Mouse (Mus musculus): Measurements from ENCODE around the gene Klhl29. TPM values are rescaled to one million over a fixed set of nuclear protein-coding genes. Genes with fewer than 3 reads are reported as not detected.
A peak's percentile ranks its signal among the peaks of the same experiment; 100 is the strongest.

The Klhl29 gene
- total and polyA plus RNA-seq, 2 experiments from 2014 or later, result 2.7 to 8.2 TPM

GRCm38 (mm10) chr12:5303912-5304311 is 71.6 kb downstream of the Klhl29 start:
- H3K4me2 ChIP-seq (ENCODE audit: low read depth), result no peak overlapping the region
- no peaks in the 10 kb centered on the region for H3K9me3 ChIP-seq (ENCODE audit: low read length)
- DNase-seq (no peak), ATAC-seq (no peak)
- H3K9ac ChIP-seq, result no peak overlapping the region
- H3K36me3 ChIP-seq (ENCODE audit: insufficient read depth), result no peaks in the 10 kb centered on the region
- H3K27ac ChIP-seq (ENCODE audit: low read depth, low read length), result no peak overlapping the region
- 85% methylated on average over 5 of the region's 5 CpGs for whole genome bisulfite sequencing
- no peak for TF ChIP-seq CTCF (IDR thresholded peaks at IDR 0.05; ENCODE audit: low read depth)
- no peaks in the 10 kb centered on the region for H3K4me1 ChIP-seq (ENCODE audit: insufficient read depth)
- no peaks in the 10 kb centered on the region for H3K27me3 ChIP-seq (ENCODE audit: insufficient read depth, low read length)
- H3K4me3 ChIP-seq (ENCODE audit: low read depth, low read length), result no peak overlapping the region

DNA sequence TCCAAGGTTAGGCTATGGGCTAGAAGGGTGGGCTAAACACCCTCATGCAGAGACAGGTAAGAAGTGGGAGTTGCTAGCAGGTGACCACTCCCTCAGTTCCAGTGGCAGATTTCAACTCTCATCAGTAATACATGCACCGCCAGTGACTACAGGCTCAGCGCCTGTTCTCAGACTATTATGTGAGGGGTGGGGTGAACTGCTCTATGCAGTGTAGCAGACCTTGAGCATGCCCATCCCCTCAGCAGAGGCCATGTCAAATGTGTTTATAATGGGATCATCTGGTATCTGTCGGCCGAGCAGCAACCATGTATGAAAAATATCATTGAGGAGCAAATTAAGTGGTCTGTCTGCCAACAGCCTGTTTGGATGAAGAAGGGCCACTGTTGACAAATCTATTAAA is 72.4 kb downstream of the Klhl29 start:
- H3K9ac ChIP-seq, result no peak overlapping the region
- H3K4me3 ChIP-seq (ENCODE audit: low read depth, low read length), result no peak overlapping the region
- no peaks in the 10 kb centered on the region for H3K9me3 ChIP-seq (ENCODE audit: low read length)
- ATAC-seq (no peak), DNase-seq (no peak)
- no peaks in the 10 kb centered on the region for H3K4me1 ChIP-seq (ENCODE audit: insufficient read depth)
- no peak for TF ChIP-seq CTCF (IDR thresholded peaks at IDR 0.05; ENCODE audit: low read depth)
- H3K4me2 ChIP-seq (ENCODE audit: low read depth), result no peak overlapping the region
- H3K36me3 ChIP-seq (ENCODE audit: insufficient read depth), result no peaks in the 10 kb centered on the region
- H3K27me3 ChIP-seq (ENCODE audit: insufficient read depth, low read length), result no peaks in the 10 kb centered on the region
- no peak overlapping the region for H3K27ac ChIP-seq (ENCODE audit: low read depth, low read length)
- 82% methylated on average over 4 of the region's 4 CpGs for WGBS

GRCm38 (mm10) chr12:5301841-5302240 is 73.6 kb downstream of the Klhl29 start:
- DNase-seq, result no peak
- Histone ChIP-seq H3K4me1 (ENCODE audit: insufficient read depth) (no peaks in the 10 kb centered on the region), H3K4me3 (ENCODE audit: low read depth, low read length) (no peak overlapping the region), H3K4me2 (ENCODE audit: low read depth) (no peak overlapping the region), H3K27ac (ENCODE audit: low read depth, low read length) (no peak overlapping the region), H3K27me3 (ENCODE audit: insufficient read depth, low read length) (no peaks in the 10 kb centered on the region), H3K9ac (no peak overlapping the region), H3K36me3 (ENCODE audit: insufficient read depth) (no peaks in the 10 kb centered on the region), H3K9me3 (ENCODE audit: low read length) (no peaks in the 10 kb centered on the region)
- 59% methylated on average over 5 of the region's 5 CpGs for WGBS
- TF ChIP-seq CTCF (IDR thresholded peaks at IDR 0.05; ENCODE audit: low read depth), result no peak
- no peak for ATAC-seq

DNA sequence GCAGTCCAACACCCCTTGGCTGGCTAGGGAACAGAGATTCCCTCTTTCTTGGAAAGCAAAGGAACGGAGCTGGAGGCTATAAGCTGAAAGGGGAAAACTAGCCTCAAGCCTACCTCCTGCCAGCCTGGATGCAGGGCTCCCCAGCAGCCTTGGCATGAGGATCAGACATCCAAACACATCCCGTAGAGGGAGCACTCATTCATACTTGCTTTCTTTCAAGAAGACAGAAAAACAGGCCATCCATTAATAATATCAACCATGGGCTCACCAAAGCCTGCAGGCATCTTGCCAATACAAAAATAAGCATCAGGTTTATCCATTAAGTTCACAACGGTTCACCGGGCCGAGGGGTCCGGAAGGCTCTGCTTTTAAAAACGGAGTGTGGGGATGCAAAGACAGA is 79.1 kb downstream of the Klhl29 start:
- no peaks in the 10 kb centered on the region for H3K27me3 ChIP-seq (ENCODE audit: insufficient read depth, low read length)
- 38% methylated on average over 7 of the region's 7 CpGs for WGBS
- H3K36me3 ChIP-seq (ENCODE audit: insufficient read depth), result no peaks in the 10 kb centered on the region
- peak; percentile 15; the same call in 1 of the 2 replicates for ATAC-seq
- no peak overlapping the region for H3K4me2 ChIP-seq (ENCODE audit: low read depth)
- H3K9me3 ChIP-seq (ENCODE audit: low read length), result no peaks in the 10 kb centered on the region
- TF ChIP-seq CTCF (IDR thresholded peaks at IDR 0.05; ENCODE audit: low read depth), result peak; percentile 26
- no peak for DNase-seq
- H3K9ac ChIP-seq, result no peak overlapping the region
- no peak overlapping the region for H3K4me3 ChIP-seq (ENCODE audit: low read depth, low read length)
- H3K4me1 ChIP-seq (ENCODE audit: insufficient read depth), result no peaks in the 10 kb centered on the region
- H3K27ac ChIP-seq (ENCODE audit: low read depth, low read length), result no peak overlapping the region

- Histone ChIP-seq H3K9ac (no peak overlapping the region), H3K36me3 (ENCODE audit: insufficient read depth) (no peaks in the 10 kb centered on the region), H3K4me2 (ENCODE audit: low read depth) (no peak overlapping the region), H3K27ac (ENCODE audit: low read depth, low read length) (no peak overlapping the region), H3K9me3 (ENCODE audit: low read length) (no peaks in the 10 kb centered on the region), H3K27me3 (ENCODE audit: insufficient read depth, low read length) (no peaks in the 10 kb centered on the region), H3K4me1 (ENCODE audit: insufficient read depth) (no peaks in the 10 kb centered on the region), H3K4me3 (ENCODE audit: low read depth, low read length) (no peak overlapping the region)
- WGBS, result 92% methylated on average over 7 of the region's 7 CpGs
- ATAC-seq (no peak), DNase-seq (no peak)
- no peak for TF ChIP-seq CTCF (IDR thresholded peaks at IDR 0.05; ENCODE audit: low read depth)
Observed at GRCm38 (mm10) chr12:5292316-5292715, 83.2 kb downstream of the Klhl29 start.

DNA sequence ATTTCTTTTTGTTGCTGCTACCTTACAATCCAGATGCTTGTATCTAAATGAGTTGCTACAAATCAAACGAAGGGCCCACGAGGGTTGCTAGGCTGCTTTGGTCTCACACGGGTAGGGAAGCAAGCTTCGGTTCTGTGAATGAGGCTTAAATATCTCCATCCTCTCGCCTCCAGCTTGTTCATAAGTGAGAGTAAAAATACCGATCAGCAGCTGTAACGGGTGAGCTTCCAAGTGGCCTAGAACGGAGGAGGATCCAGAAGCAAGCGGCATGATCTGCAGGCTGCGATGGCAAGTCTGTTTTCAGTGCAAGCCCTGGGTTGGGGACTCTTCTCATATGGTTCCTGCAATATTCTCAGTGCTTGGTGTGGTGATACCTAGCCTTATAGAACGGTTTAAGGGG is 89.9 kb downstream of the Klhl29 start:
- DNase-seq (no peak), ATAC-seq (no peak; the same call in 1 of the 2 replicates)
- no peak overlapping the region for H3K4me3 ChIP-seq (ENCODE audit: low read depth, low read length)
- no peaks in the 10 kb centered on the region for H3K36me3 ChIP-seq (ENCODE audit: insufficient read depth)
- H3K9ac ChIP-seq, result no peak overlapping the region
- H3K4me2 ChIP-seq (ENCODE audit: low read depth), result no peak overlapping the region
- TF ChIP-seq CTCF (IDR thresholded peaks at IDR 0.05; ENCODE audit: low read depth), result no peak
- H3K9me3 ChIP-seq (ENCODE audit: low read length), result no peaks in the 10 kb centered on the region
- no peak overlapping the region; the same call in 1 of the 2 replicates for H3K27ac ChIP-seq (ENCODE audit: low read depth, low read length)
- no peaks in the 10 kb centered on the region for H3K27me3 ChIP-seq (ENCODE audit: insufficient read depth, low read length)
- WGBS, result 81% methylated on average over 11 of the region's 11 CpGs
- no peaks in the 10 kb centered on the region for H3K4me1 ChIP-seq (ENCODE audit: insufficient read depth)

DNA sequence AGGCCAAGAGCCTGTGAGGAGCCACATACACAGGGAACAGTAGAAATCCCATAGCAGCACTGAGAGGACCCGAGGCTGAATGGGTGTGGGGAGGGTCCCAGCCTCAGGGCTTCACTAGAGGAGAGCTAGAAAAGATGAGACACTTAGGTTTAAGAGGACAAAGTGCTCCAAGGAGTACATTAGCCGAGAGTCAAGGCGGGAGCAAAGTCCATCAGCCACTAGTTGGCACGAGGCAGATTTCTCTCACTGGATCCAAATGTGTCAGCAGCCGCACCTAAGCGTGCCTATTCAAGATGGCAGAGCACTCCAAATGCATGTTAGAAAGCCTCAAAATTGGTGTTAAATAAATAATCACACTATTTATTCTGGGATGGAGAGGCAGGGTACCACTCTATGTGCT is 90.5 kb downstream of the Klhl29 start:
- ATAC-seq, result no peak
- Histone ChIP-seq H3K9me3 (ENCODE audit: low read length) (no peaks in the 10 kb centered on the region), H3K4me3 (ENCODE audit: low read depth, low read length) (no peak overlapping the region), H3K27ac (ENCODE audit: low read depth, low read length) (no peak overlapping the region), H3K4me1 (ENCODE audit: insufficient read depth) (no peaks in the 10 kb centered on the region), H3K36me3 (ENCODE audit: insufficient read depth) (no peaks in the 10 kb centered on the region), H3K4me2 (ENCODE audit: low read depth) (no peak overlapping the region), H3K9ac (no peak overlapping the region), H3K27me3 (ENCODE audit: insufficient read depth, low read length) (no peaks in the 10 kb centered on the region)
- 85% methylated on average over 6 of the region's 6 CpGs for WGBS
- TF ChIP-seq CTCF (IDR thresholded peaks at IDR 0.05; ENCODE audit: low read depth), result no peak
- DNase-seq, result no peak

GRCm38 (mm10) chr12:5283654-5284053 is 91.8 kb downstream of the Klhl29 start:
- no peak for TF ChIP-seq CTCF (IDR thresholded peaks at IDR 0.05; ENCODE audit: low read depth)
- H3K27ac ChIP-seq (ENCODE audit: low read depth, low read length), result no peak overlapping the region
- H3K4me3 ChIP-seq (ENCODE audit: low read depth, low read length), result no peak overlapping the region
- H3K36me3 ChIP-seq (ENCODE audit: insufficient read depth), result no peaks in the 10 kb centered on the region
- no peak overlapping the region for H3K9ac ChIP-seq
- 76% methylated on average over 2 of the region's 2 CpGs for WGBS
- no peaks in the 10 kb centered on the region for H3K27me3 ChIP-seq (ENCODE audit: insufficient read depth, low read length)
- H3K4me2 ChIP-seq (ENCODE audit: low read depth), result no peak overlapping the region
- no peak for DNase-seq
- no peak for ATAC-seq
- H3K4me1 ChIP-seq (ENCODE audit: insufficient read depth), result no peaks in the 10 kb centered on the region
- no peaks in the 10 kb centered on the region for H3K9me3 ChIP-seq (ENCODE audit: low read length)

Measured in forebrain, postnatal 0 days (tissue).